Mouse (Mus musculus) MEL (cell line): Measurements from ENCODE around the gene Plch1.

Experiments
- CHD1 ChIP-seq: IDR thresholded peaks from 2 replicates; pipeline ENCODE4 v1.6.1; 2012; ENCODE audit warnings: low read depth, mild to moderate bottlenecking, inconsistent platforms, low read length, improper control_type of control experiment
- CTCF ChIP-seq, 3 experiments: IDR thresholded peaks in 2 of 3; conservative IDR thresholded peaks in 1 of 3; 2 replicates each; pipeline ENCODE4 v1.5.1; 2011 to 2012; ENCODE audit warnings: low read length in 3 of 3, low read depth in 2 of 3, mild to moderate bottlenecking in 2 of 3, improper control_type of control experiment in 1 of 3, inconsistent platforms in 1 of 3, mixed read lengths in 1 of 3, moderate library complexity in 1 of 3; ENCODE audit not compliant: control insufficient read depth in 1 of 3, insufficient read depth in 1 of 3, poor library complexity in 1 of 3, severe bottlenecking in 1 of 3
- GATA1 ChIP-seq: IDR thresholded peaks from 2 replicates; pipeline ENCODE4 v1.6.1; 2011; ENCODE audit warnings: low read depth, low read length, improper control_type of control experiment
- HCFC1 ChIP-seq: IDR thresholded peaks from 2 replicates; pipeline ENCODE4 v1.6.1; 2012; ENCODE audit warnings: low read depth, mild to moderate bottlenecking, inconsistent platforms, low read length, improper control_type of control experiment, moderate library complexity
- ZNF384 ChIP-seq: IDR thresholded peaks from 2 replicates; pipeline ENCODE4 v1.6.1; 2012; ENCODE audit warnings: low read depth, mild to moderate bottlenecking, inconsistent platforms, low read length, improper control_type of control experiment

DNA sequence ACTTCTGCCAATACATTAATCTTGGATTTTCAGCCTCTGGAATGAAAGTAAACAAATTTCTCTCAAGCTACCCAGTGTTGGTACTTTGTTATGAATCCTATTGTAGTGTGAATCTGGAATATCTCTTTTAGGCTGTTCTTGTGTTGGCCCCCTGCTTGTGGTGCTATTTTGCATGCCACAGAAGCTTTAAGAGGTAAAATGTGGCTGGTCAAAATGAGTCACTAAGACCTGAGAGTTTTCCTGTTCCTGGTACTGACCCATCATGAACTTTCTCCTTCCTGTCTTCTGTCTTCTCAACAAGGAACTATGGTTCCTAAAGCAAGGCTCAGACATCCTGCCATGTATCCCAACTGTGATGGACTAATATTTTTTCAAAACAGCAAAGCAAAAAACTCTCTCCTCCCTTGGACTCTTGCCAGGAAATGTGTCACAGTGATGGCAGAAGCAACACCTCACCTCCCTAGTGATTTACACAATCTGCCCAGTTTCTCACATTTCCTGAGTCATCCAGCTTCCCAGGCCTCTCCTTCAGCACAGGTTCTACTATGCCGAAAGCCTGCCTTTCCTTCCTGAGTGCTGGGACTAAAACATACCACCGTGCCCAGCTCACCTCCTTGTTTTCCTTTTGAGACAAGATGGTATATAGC lies 42.1 kb upstream of the Plch1 start:
- TF ChIP-seq ZNF384 (no peak), CTCF (IDR thresholded peaks at IDR 0.05 in 2 of 3, conservative IDR thresholded peaks at IDR 0.05 in 1 of 3; ENCODE audit: control insufficient read depth in 1 of 3, insufficient read depth in 1 of 3, low read depth in 2 of 3, low read length in 3 of 3, poor library complexity in 1 of 3, severe bottlenecking in 1 of 3) (no peak), HCFC1 (no peak), CHD1 (no peak), GATA1 (no peak)
